Mouse (Mus musculus) B cell, adult 67 days (primary cell): Measurements from ENCODE around the gene Gdap2. TPM values are rescaled to one million over a fixed set of nuclear protein-coding genes. Genes with fewer than 3 reads are reported as not detected.

ENCODE experiments used
- total RNA-seq, 2 experiments: library from RNA; stranded (reverse); gene quantifications; 4 replicates each; pipeline ENCODE4 v1.2.4; 2023

Gdap2 gene
- 10 to 100 TPM; 26.2 to 35.7 TPM for total RNA-seq

DNA sequence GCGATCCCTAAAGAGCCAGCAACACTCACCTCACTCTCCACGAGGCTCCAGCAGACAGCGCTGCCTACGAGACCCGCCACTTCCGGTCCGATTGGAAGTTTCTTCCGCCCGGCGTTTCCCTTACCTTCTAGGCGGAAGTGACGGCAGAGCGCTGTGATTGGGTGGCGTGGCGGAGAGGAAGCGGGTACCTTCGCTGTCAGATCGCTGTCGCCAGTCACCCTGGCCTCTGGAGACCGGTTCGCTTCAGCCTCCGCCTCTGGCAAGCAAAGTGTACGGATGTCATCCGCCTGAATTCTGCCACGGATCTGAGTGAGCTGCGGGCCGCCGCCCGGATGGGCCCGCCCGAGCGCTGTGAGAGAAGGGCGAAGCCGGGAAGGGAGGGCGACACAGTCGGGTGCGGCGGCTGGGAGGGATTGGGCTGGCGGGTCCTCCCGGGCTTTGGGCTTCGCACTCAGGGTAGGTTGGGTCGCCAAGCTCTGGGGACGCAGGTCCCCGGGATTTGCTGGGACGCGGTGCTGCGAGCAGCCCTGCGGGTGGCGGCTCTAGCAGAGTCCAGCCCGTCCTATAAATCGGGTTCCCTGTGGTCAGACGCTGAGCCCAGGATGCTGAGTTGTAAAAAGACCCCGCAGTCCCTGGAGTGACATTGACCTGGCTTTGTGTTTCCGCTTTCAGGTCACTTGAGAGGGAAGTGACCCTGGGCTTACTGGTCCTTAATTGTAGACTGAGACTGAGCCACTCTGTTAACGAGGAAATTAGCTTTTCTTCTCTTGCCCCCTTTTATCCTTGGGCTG is at the start of gene Gdap2, which contains the start of gene Wdr3:
Gene Gdap2 (plus strand): TSS at position 67 of the 791 bp plus-strand sequence.
Gene Wdr3 (minus strand): TSS at position 93 of the 791 bp plus-strand sequence.

Other genes with a start within 250 kb of the Gdap2 start
- gene Wdr3, start within 50 bp of the Gdap2 start, total RNA-seq = 10 to 100 TPM; 58.4 to 67.3 TPM